Mouse (Mus musculus) MEL (cell line): ENCODE measurements at regions not wholly inside any gene's neighbourhood (a gene's known extent, or its start where the extent isn't known, plus 50 kb on each side); places are given as distances from the start of the nearest gene placed in this dataset.

ENCODE experiments used
- CTCF ChIP-seq, 3 experiments: IDR thresholded peaks in 2 of 3; conservative IDR thresholded peaks in 1 of 3; 2 replicates each; pipeline ENCODE4 v1.5.1; 2011 to 2012; ENCODE audit warnings: low read length in 3 of 3, low read depth in 2 of 3, mild to moderate bottlenecking in 2 of 3, improper control_type of control experiment in 1 of 3, inconsistent platforms in 1 of 3, mixed read lengths in 1 of 3, moderate library complexity in 1 of 3; ENCODE audit not compliant: control insufficient read depth in 1 of 3, insufficient read depth in 1 of 3, poor library complexity in 1 of 3, severe bottlenecking in 1 of 3
- MAX ChIP-seq: IDR thresholded peaks from 2 replicates; pipeline ENCODE4 v1.6.1; 2011; ENCODE audit warnings: low read length, improper control_type of control experiment
- MYC ChIP-seq: IDR thresholded peaks from 2 replicates; pipeline ENCODE4 v1.6.1; 2011; ENCODE audit warnings: low read depth, mild to moderate bottlenecking, low read length, improper control_type of control experiment, moderate library complexity
- TAL1 ChIP-seq: IDR thresholded peaks from 2 replicates; pipeline ENCODE4 v1.6.1; 2012; ENCODE audit warnings: mild to moderate bottlenecking, inconsistent platforms, low read length, moderate library complexity, mixed read lengths
- TCF12 ChIP-seq: IDR thresholded peaks from 2 replicates; pipeline ENCODE4 v1.6.1; 2014; ENCODE audit warnings: low read depth, mild to moderate bottlenecking, inconsistent platforms, low read length, improper control_type of control experiment, moderate library complexity

DNA sequence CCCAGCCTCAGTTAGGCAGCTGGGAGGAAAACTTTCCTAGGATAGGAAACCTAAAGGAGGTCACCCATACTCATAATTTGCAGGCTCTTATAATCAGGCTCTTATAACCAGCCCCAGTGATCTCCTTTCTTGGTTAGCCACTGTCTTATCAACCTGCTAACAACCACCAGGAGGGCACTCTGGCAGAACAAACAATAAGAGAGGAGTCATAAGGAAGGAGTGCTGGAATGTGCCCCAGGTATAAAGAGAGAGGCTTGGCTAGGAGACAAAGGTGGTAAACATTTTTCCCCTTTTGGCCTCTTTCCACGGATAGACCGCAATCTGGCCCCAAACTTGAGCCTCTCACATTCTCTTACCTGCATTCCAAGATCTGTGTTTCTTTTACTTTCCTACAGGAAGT lies 189.4 kb upstream of the Acvr2a start:
- TF ChIP-seq TCF12 (no peak), MAX (no peak), MYC (no peak), TAL1 (no peak), CTCF (IDR thresholded peaks at IDR 0.05 in 2 of 3, conservative IDR thresholded peaks at IDR 0.05 in 1 of 3; ENCODE audit: control insufficient read depth in 1 of 3, insufficient read depth in 1 of 3, low read depth in 2 of 3, low read length in 3 of 3, poor library complexity in 1 of 3, severe bottlenecking in 1 of 3) (no peak)
